Mouse (Mus musculus) liver, postnatal 0 days (tissue): Measurements from ENCODE around the gene Wnt3. TPM values are rescaled to one million over a fixed set of nuclear protein-coding genes. Genes with fewer than 3 reads are reported as not detected.
A peak's percentile ranks its signal among the peaks of the same experiment; 100 is the strongest.

ENCODE experiments used
- ATAC-seq: fragments of 200-750 bp; cut with Nextera tagmentation; 2 replicates; pipeline ENCODE4 v1.8.0; 2017; ENCODE audit warnings: mild to moderate bottlenecking, moderate library complexity
- DNase-seq: peaks from one replicate; pipeline ENCODE4 v3.0.0-alpha.2; 2016
- H3K27ac ChIP-seq: fragments of 300-500 bp; sonication (generic); 2 replicates; pipeline ENCODE4 v1.5.1; 2014; ENCODE audit warnings: antibody characterized with exemption, moderate library complexity, mild to moderate bottlenecking, low read depth
- H3K27me3 ChIP-seq: fragments of 300-500 bp; sonication (generic); 2 replicates; pipeline ENCODE4 v1.6.1; 2014; ENCODE audit warnings: low read length, control low read depth, mixed read lengths; ENCODE audit not compliant: insufficient read depth
- H3K36me3 ChIP-seq: fragments of 300-500 bp; sonication (generic); replicated peaks from 2 replicates; pipeline ENCODE4 v1.6.1; 2014; ENCODE audit warnings: mild to moderate bottlenecking, control low read depth, low read length, moderate library complexity, mixed read lengths; ENCODE audit not compliant: insufficient read depth
- H3K4me1 ChIP-seq: fragments of 300-500 bp; sonication (generic); 2 replicates; pipeline ENCODE4 v1.6.1; 2014; ENCODE audit warnings: antibody characterized with exemption, mild to moderate bottlenecking, control low read depth; ENCODE audit not compliant: insufficient read depth
- H3K4me2 ChIP-seq: fragments of 300-500 bp; sonication (generic); 2 replicates; pipeline ENCODE4 v1.6.1; 2014; ENCODE audit warnings: low read depth, mild to moderate bottlenecking, low read length, moderate library complexity, mixed read lengths
- H3K4me3 ChIP-seq: fragments of 300-500 bp; sonication (generic); 2 replicates; pipeline ENCODE4 v1.5.1; 2014; ENCODE audit warnings: low read depth, low read length
- H3K9ac ChIP-seq: fragments of 300-500 bp; sonication (generic); replicated peaks from 2 replicates; pipeline ENCODE4 v1.6.1; 2014; ENCODE audit warnings: mild to moderate bottlenecking, moderate library complexity
- H3K9me3 ChIP-seq: fragments of 300-500 bp; sonication (generic); 2 replicates; pipeline ENCODE4 v1.6.1; 2016; ENCODE audit warnings: mild to moderate bottlenecking, control low read depth, low read length, mixed read lengths
- CTCF ChIP-seq: sonication (generic); IDR thresholded peaks from 2 replicates; pipeline ENCODE4 v1.5.1; 2016; ENCODE audit warnings: antibody characterized with exemption, low read depth
- EP300 ChIP-seq: IDR thresholded peaks from 2 replicates; pipeline ENCODE4 v1.6.1; 2016; ENCODE audit warnings: antibody characterized with exemption, low read depth, mild to moderate bottlenecking
- WGBS: fragments of 180-500 bp; shearing (Covaris S2); extraction: QIAGEN DNeasy Blood & Tissue Kit; methylation state at CpG from one replicate; pipeline ENCODE4 v1.1.7; 2014; ENCODE audit not compliant: insufficient replicate concordance; 5-methylcytosine and 5-hydroxymethylcytosine counted together
- polyA plus RNA-seq: library from polyadenylated mRNA; unstranded; fragments of >200 nt; fragmentation: Nextera tagmentation; extraction: Ambion mirVana; gene quantifications from 2 replicates; pipeline ENCODE4 v1.2.1, GENCODE M21; 2015

Gene Wnt3
- not detected in 2 replicates for polyA plus RNA-seq

DNA sequence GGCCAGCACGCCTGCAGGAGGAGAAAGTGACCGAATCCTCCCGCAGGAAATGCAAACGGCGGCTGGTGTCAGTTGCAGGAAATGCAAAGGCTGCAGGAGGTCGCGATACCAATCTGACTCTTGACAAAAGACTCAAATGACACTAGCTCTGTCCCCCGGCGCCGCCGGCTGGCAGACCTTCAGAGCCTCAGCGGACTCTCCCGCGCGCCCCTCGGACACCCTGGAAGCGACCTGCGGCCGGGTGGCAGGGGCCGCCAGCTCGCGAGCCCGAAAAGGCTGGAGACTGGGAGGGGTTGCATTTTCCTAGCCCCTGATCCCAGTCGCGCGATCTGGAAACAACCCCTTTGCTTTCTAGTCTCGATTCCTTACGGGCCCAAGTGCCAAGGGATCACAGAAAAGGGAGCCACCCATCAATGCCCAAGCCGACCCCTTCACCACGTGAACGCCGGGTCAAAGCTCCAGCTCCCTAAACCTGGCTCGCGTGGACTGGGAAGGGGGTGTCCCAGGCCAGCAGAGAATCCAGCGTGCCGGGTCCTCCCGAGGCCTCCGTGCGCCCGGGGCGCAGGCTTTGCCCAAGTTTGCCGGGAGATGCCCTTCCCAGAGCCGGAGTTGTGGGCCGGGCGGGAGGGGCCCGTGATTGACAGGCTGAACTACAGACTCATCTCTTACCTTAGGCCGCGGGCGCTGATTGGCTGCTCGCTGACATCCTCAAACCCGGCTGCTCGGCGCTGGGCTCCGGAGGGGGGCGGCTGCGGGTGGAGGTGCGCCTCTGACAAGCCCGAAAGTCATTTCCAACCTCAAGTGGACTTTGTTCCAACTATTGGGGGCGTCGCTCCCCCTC lies at the start of gene Wnt3:
TSS of gene Wnt3 (plus strand) at position 764 of the 841 bp plus-strand sequence.
- Histone ChIP-seq H3K4me3 (peak within 1 kb of the TSS; percentile 15; the same call in 1 of the 2 replicates), H3K27me3 (peaks cover 81% of the 10 kb centered on the region), H3K36me3 (no peaks in the 10 kb centered on the region), H3K4me2 (no peak within 1 kb of the TSS; the same call in 1 of the 2 replicates), H3K9ac (no peak within 1 kb of the TSS), H3K9me3 (no peaks in the 10 kb centered on the region), H3K27ac (no peak within 1 kb of the TSS), H3K4me1 (peaks cover 5% of the 10 kb centered on the region; the same call in 1 of the 2 replicates)
- no peak for TF ChIP-seq EP300
- ATAC-seq: no peak
- no peak for DNase-seq
- WGBS: under 1% methylated on average over 60 of the region's 60 CpGs

- 62% methylated on average over 11 of the region's 11 CpGs for WGBS
- Histone ChIP-seq H3K4me3 (no peak overlapping the region), H3K27ac (no peak overlapping the region)
These were observed 49.6 kb upstream of the Wnt3 start for GRCm38 (mm10) chr11:103724331-103724771.

DNA sequence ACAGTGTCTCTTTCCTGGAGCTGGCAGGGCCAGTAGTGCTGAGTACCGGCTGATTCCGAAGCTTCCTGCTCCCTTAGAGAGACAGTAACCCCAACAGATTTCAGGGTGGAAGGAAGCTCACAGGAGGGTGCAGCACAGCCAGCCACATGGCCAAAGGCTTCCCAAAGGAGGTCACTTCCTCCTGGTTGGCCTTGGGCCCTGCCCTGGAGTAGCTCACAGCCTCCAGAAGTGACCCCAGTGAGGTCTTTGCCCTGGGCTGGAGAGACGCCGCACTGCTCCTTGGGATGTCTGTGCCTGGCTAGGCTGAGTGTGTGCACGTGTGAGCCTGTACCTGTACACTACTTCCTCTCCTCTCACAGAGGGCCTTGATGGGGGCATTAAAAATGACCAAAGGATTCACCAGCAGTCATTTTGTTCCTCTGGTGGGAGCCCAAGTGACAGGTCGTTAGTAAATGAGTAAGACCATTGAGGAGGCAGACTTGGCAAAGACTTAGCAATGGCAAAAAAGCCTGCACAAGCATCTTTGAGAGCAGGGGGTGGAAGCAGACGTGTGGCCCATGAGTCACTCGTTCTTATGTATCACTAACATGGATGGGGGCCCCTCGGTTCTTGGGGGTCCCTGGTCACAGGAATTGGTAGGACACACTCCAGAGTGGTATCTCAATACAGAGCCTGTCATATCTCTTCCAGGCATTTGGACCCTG lies 44.5 kb upstream of the Wnt3 start:
- Histone ChIP-seq H3K27me3 (no peaks in the 10 kb centered on the region), H3K4me3 (no peak overlapping the region), H3K27ac (no peak overlapping the region), H3K9ac (no peak overlapping the region), H3K36me3 (no peaks in the 10 kb centered on the region), H3K4me2 (no peak overlapping the region), H3K4me1 (no peaks in the 10 kb centered on the region), H3K9me3 (no peaks in the 10 kb centered on the region)
- no peak for TF ChIP-seq CTCF
- no peak for TF ChIP-seq EP300
- ATAC-seq (no peak), DNase-seq (no peak)
- WGBS: 65% methylated on average over 9 of the region's 9 CpGs

More at GRCm38 (mm10) chr11:103724331-103724771, 49.6 kb upstream of the Wnt3 start:
- ATAC-seq (no peak), DNase-seq (no peak)
- Histone ChIP-seq H3K9ac (no peak overlapping the region), H3K36me3 (no peaks in the 10 kb centered on the region), H3K4me1 (no peaks in the 10 kb centered on the region), H3K27me3 (0 out of 2 replicates have a peak, but pooled peaks cover 3% of the 10 kb centered on the region), H3K9me3 (no peaks in the 10 kb centered on the region), H3K4me2 (no peak overlapping the region)
- TF ChIP-seq CTCF: no peak
- TF ChIP-seq EP300: no peak

- no peaks in the 10 kb centered on the region for H3K9me3 ChIP-seq
- H3K27ac ChIP-seq: no peak overlapping the region
- H3K4me1 ChIP-seq: no peaks in the 10 kb centered on the region
- no peak for DNase-seq
- TF ChIP-seq CTCF (no peak), EP300 (no peak)
- H3K4me2 ChIP-seq: no peak overlapping the region
- no peak overlapping the region for H3K4me3 ChIP-seq
- no peaks in the 10 kb centered on the region for H3K27me3 ChIP-seq
- 69% methylated on average over 9 of the region's 9 CpGs for WGBS
- H3K9ac ChIP-seq: no peak overlapping the region
- no peak for ATAC-seq
- H3K36me3 ChIP-seq: no peaks in the 10 kb centered on the region
These were observed 42.4 kb upstream of the Wnt3 start for GRCm38 (mm10) chr11:103731594-103731993.

GRCm38 (mm10) chr11:103732306-103732705 lies 41.6 kb upstream of the Wnt3 start:
- no peak overlapping the region for H3K4me2 ChIP-seq
- H3K4me3 ChIP-seq: no peak overlapping the region
- no peaks in the 10 kb centered on the region for H3K4me1 ChIP-seq
- no peaks in the 10 kb centered on the region for H3K27me3 ChIP-seq
- no peak overlapping the region for H3K27ac ChIP-seq
- ATAC-seq (no peak), DNase-seq (no peak)
- 83% methylated on average over 7 of the region's 7 CpGs for WGBS
- no peaks in the 10 kb centered on the region for H3K36me3 ChIP-seq
- H3K9me3 ChIP-seq: no peaks in the 10 kb centered on the region
- H3K9ac ChIP-seq: no peak overlapping the region
- TF ChIP-seq EP300 (no peak), CTCF (no peak)

DNA sequence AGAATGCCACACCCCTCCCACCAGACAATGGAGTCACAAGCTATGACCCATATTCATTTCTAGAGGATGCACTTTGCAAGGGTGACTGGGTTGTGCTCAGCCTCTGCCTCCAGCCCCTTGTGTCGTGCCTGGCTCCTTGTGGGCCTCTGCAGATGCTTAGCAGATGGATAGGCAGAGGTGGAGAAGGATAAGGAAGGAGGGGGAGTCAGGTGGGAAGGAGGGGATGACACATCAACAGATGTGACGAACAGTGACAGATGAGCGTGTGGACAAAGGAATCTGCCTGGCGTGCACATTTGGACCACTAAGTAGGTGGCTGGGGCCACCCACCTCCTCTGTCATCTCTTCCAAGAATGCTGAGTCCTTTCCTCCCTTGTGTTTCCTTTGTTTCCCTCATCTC lies 40.9 kb upstream of the Wnt3 start:
- Histone ChIP-seq H3K4me2 (no peak overlapping the region), H3K27me3 (no peaks in the 10 kb centered on the region), H3K27ac (no peak overlapping the region), H3K9ac (no peak overlapping the region), H3K4me1 (peaks cover 2% of the 10 kb centered on the region; the same call in 1 of the 2 replicates), H3K9me3 (no peaks in the 10 kb centered on the region), H3K36me3 (no peaks in the 10 kb centered on the region), H3K4me3 (no peak overlapping the region)
- ATAC-seq: no peak
- no peak for DNase-seq
- TF ChIP-seq EP300 (no peak), CTCF (no peak)
- 75% methylated on average over 4 of the region's 4 CpGs for WGBS
